Mouse (Mus musculus): ENCODE measurements around the gene Gigyf2. TPM values are rescaled to one million over a fixed set of nuclear protein-coding genes. Genes with fewer than 3 reads are reported as not detected.
A peak's percentile ranks its signal among the peaks of the same experiment; 100 is the strongest.
"Not testable (repeated sequence)": the region's sequence is repeated elsewhere in the genome, so short reads cannot be mapped to it uniquely, and the experiment has no call there.

The Gigyf2 gene
- polyA plus RNA-seq, 1 experiment from 2014 or later = 69.0 TPM

- Histone ChIP-seq H3K4me2 (ENCODE audit: low read length) (no peak overlapping the region), H3K27me3 (ENCODE audit: control insufficient read depth, insufficient read depth, low read length) (no peaks in the 10 kb centered on the region), H3K36me3 (ENCODE audit: control insufficient read depth, insufficient read depth, low read length) (peaks cover 59% of the 10 kb centered on the region), H3K4me3 (replicated peaks; ENCODE audit: low read depth, low read length) (no peak overlapping the region), H3K4me1 (ENCODE audit: control insufficient read depth, insufficient read depth, low read length) (no peaks in the 10 kb centered on the region), H3K9ac (replicated peaks; ENCODE audit: low read length) (no peak overlapping the region), H3K9me3 (ENCODE audit: control insufficient read depth, low read length) (no peaks in the 10 kb centered on the region), H3K27ac (replicated peaks; ENCODE audit: low read depth, low read length) (no peak overlapping the region)
- DNase-seq (no peak), ATAC-seq (ENCODE audit: low FRiP score, low TSS enrichment) (no peak)
- 94% methylated on average over 4 of the region's 4 CpGs for WGBS
These were observed 122.6 kb downstream of the Gigyf2 start for GRCm38 (mm10) chr1:87449432-87449831.

- H3K4me2 ChIP-seq (ENCODE audit: low read length) = no peak overlapping the region
- no peak overlapping the region for H3K4me3 ChIP-seq (replicated peaks; ENCODE audit: low read depth, low read length)
- DNase-seq = no peak
- H3K9ac ChIP-seq (replicated peaks; ENCODE audit: low read length) = no peak overlapping the region
- no peak for ATAC-seq (ENCODE audit: low FRiP score, low TSS enrichment)
- H3K9me3 ChIP-seq (ENCODE audit: control insufficient read depth, low read length) = no peaks in the 10 kb centered on the region
- no peaks in the 10 kb centered on the region for H3K4me1 ChIP-seq (ENCODE audit: control insufficient read depth, insufficient read depth, low read length)
- no peaks in the 10 kb centered on the region for H3K36me3 ChIP-seq (ENCODE audit: control insufficient read depth, insufficient read depth, low read length)
- H3K27me3 ChIP-seq (ENCODE audit: control insufficient read depth, insufficient read depth, low read length) = no peaks in the 10 kb centered on the region
- 93% methylated on average over 1 of the region's 1 CpGs for WGBS
- no peak overlapping the region for H3K27ac ChIP-seq (replicated peaks; ENCODE audit: low read depth, low read length)
These were observed 129.6 kb downstream of the Gigyf2 start for GRCm38 (mm10) chr1:87456425-87456824.

- no peaks in the 10 kb centered on the region for H3K36me3 ChIP-seq (ENCODE audit: control insufficient read depth, insufficient read depth, low read length)
- H3K9ac ChIP-seq (replicated peaks; ENCODE audit: low read length) = no peak overlapping the region
- no peak overlapping the region for H3K27ac ChIP-seq (replicated peaks; ENCODE audit: low read depth, low read length)
- no peaks in the 10 kb centered on the region for H3K9me3 ChIP-seq (ENCODE audit: control insufficient read depth, low read length)
- H3K4me3 ChIP-seq (replicated peaks; ENCODE audit: low read depth, low read length) = no peak overlapping the region
- no peak for ATAC-seq (ENCODE audit: low FRiP score, low TSS enrichment)
- no peak for DNase-seq
- 87% methylated on average over 4 of the region's 4 CpGs for WGBS
- H3K4me1 ChIP-seq (ENCODE audit: control insufficient read depth, insufficient read depth, low read length) = no peaks in the 10 kb centered on the region
- no peaks in the 10 kb centered on the region for H3K27me3 ChIP-seq (ENCODE audit: control insufficient read depth, insufficient read depth, low read length)
- no peak overlapping the region for H3K4me2 ChIP-seq (ENCODE audit: low read length)
These were observed 131.2 kb downstream of the Gigyf2 start for GRCm38 (mm10) chr1:87458045-87458444.

GRCm38 (mm10) chr1:87459856-87460255 lies 133.1 kb downstream of the Gigyf2 start:
- 94% methylated on average over 5 of the region's 7 CpGs for WGBS
- DNase-seq = not testable (repeated sequence)

GRCm38 (mm10) chr1:87467469-87467868 lies 140.7 kb downstream of the Gigyf2 start:
- ATAC-seq (ENCODE audit: low FRiP score, low TSS enrichment) (no peak), DNase-seq (no peak)
- WGBS = 90% methylated on average over 9 of the region's 9 CpGs
- H3K36me3 ChIP-seq (ENCODE audit: control insufficient read depth, insufficient read depth, low read length) = no peaks in the 10 kb centered on the region
- H3K4me1 ChIP-seq (ENCODE audit: control insufficient read depth, insufficient read depth, low read length) = no peaks in the 10 kb centered on the region
- no peak overlapping the region for H3K4me3 ChIP-seq (replicated peaks; ENCODE audit: low read depth, low read length)
- no peak overlapping the region for H3K4me2 ChIP-seq (ENCODE audit: low read length)
- no peaks in the 10 kb centered on the region for H3K9me3 ChIP-seq (ENCODE audit: control insufficient read depth, low read length)
- no peak overlapping the region for H3K27ac ChIP-seq (replicated peaks; ENCODE audit: low read depth, low read length)
- no peaks in the 10 kb centered on the region for H3K27me3 ChIP-seq (ENCODE audit: control insufficient read depth, insufficient read depth, low read length)
- H3K9ac ChIP-seq (replicated peaks; ENCODE audit: low read length) = no peak overlapping the region

More at GRCm38 (mm10) chr1:87459856-87460255, 133.1 kb downstream of the Gigyf2 start:
- H3K27me3 ChIP-seq (ENCODE audit: control insufficient read depth, insufficient read depth, low read length); ATAC-seq (ENCODE audit: low FRiP score, low TSS enrichment); H3K9ac ChIP-seq (replicated peaks; ENCODE audit: low read length); H3K36me3 ChIP-seq (ENCODE audit: control insufficient read depth, insufficient read depth, low read length); H3K27ac ChIP-seq (replicated peaks; ENCODE audit: low read depth, low read length); H3K4me1 ChIP-seq (ENCODE audit: control insufficient read depth, insufficient read depth, low read length); H3K9me3 ChIP-seq (ENCODE audit: control insufficient read depth, low read length); H3K4me3 ChIP-seq (replicated peaks; ENCODE audit: low read depth, low read length); H3K4me2 ChIP-seq (ENCODE audit: low read length): not testable (repeated sequence)

- H3K9ac ChIP-seq (replicated peaks; ENCODE audit: low read length) = no peak overlapping the region
- WGBS = 79% methylated on average over 6 of the region's 6 CpGs
- H3K4me2 ChIP-seq (ENCODE audit: low read length) = no peak overlapping the region
- no peaks in the 10 kb centered on the region for H3K36me3 ChIP-seq (ENCODE audit: control insufficient read depth, insufficient read depth, low read length)
- no peaks in the 10 kb centered on the region for H3K9me3 ChIP-seq (ENCODE audit: control insufficient read depth, low read length)
- no peak for ATAC-seq (ENCODE audit: low FRiP score, low TSS enrichment)
- H3K27ac ChIP-seq (replicated peaks; ENCODE audit: low read depth, low read length) = no peak overlapping the region
- no peaks in the 10 kb centered on the region for H3K27me3 ChIP-seq (ENCODE audit: control insufficient read depth, insufficient read depth, low read length)
- H3K4me3 ChIP-seq (replicated peaks; ENCODE audit: low read depth, low read length) = no peak overlapping the region
- H3K4me1 ChIP-seq (ENCODE audit: control insufficient read depth, insufficient read depth, low read length) = no peaks in the 10 kb centered on the region
- DNase-seq = peak; percentile 46
These were observed 141.5 kb downstream of the Gigyf2 start for GRCm38 (mm10) chr1:87468321-87468720.

GRCm38 (mm10) chr1:87469971-87470370 lies 143.2 kb downstream of the Gigyf2 start, which contains the start of gene Snorc:
Snorc (plus strand) TSS chr1:87470271.
- DNase-seq = peak; percentile 14

GRCm38 (mm10) chr1:87471914-87472313 lies 145.1 kb downstream of the Gigyf2 start:
- Histone ChIP-seq H3K9ac (replicated peaks; ENCODE audit: low read length) (no peak overlapping the region), H3K4me1 (ENCODE audit: control insufficient read depth, insufficient read depth, low read length) (peaks cover 8% of the 10 kb centered on the region), H3K4me2 (ENCODE audit: low read length) (no peak overlapping the region), H3K27ac (replicated peaks; ENCODE audit: low read depth, low read length) (no peak overlapping the region), H3K9me3 (ENCODE audit: control insufficient read depth, low read length) (no peaks in the 10 kb centered on the region), H3K27me3 (ENCODE audit: control insufficient read depth, insufficient read depth, low read length) (peaks cover 9% of the 10 kb centered on the region; the same call in 1 of the 2 replicates), H3K36me3 (ENCODE audit: control insufficient read depth, insufficient read depth, low read length) (no peaks in the 10 kb centered on the region), H3K4me3 (replicated peaks; ENCODE audit: low read depth, low read length) (no peak overlapping the region)
- ATAC-seq (ENCODE audit: low FRiP score, low TSS enrichment) = no peak
- DNase-seq = no peak
- WGBS = 88% methylated on average over 7 of the region's 7 CpGs

More at GRCm38 (mm10) chr1:87469971-87470370, 143.2 kb downstream of the Gigyf2 start, which contains the start of gene Snorc:
- not testable (repeated sequence) for H3K36me3 ChIP-seq (ENCODE audit: control insufficient read depth, insufficient read depth, low read length); H3K27ac ChIP-seq (replicated peaks; ENCODE audit: low read depth, low read length); H3K27me3 ChIP-seq (ENCODE audit: control insufficient read depth, insufficient read depth, low read length); H3K9ac ChIP-seq (replicated peaks; ENCODE audit: low read length); H3K4me3 ChIP-seq (replicated peaks; ENCODE audit: low read depth, low read length); H3K4me2 ChIP-seq (ENCODE audit: low read length); ATAC-seq (ENCODE audit: low FRiP score, low TSS enrichment); H3K9me3 ChIP-seq (ENCODE audit: control insufficient read depth, low read length); H3K4me1 ChIP-seq (ENCODE audit: control insufficient read depth, insufficient read depth, low read length)
- WGBS = 41% methylated on average over 10 of the region's 10 CpGs

- ATAC-seq (ENCODE audit: low FRiP score, low TSS enrichment) (no peak), DNase-seq (no peak)
- Histone ChIP-seq H3K9me3 (ENCODE audit: control insufficient read depth, low read length) (no peaks in the 10 kb centered on the region), H3K36me3 (ENCODE audit: control insufficient read depth, insufficient read depth, low read length) (no peaks in the 10 kb centered on the region), H3K27ac (replicated peaks; ENCODE audit: low read depth, low read length) (no peak overlapping the region), H3K4me2 (ENCODE audit: low read length) (no peak overlapping the region), H3K4me3 (replicated peaks; ENCODE audit: low read depth, low read length) (no peak overlapping the region), H3K9ac (replicated peaks; ENCODE audit: low read length) (no peak overlapping the region), H3K4me1 (ENCODE audit: control insufficient read depth, insufficient read depth, low read length) (peaks cover 8% of the 10 kb centered on the region), H3K27me3 (ENCODE audit: control insufficient read depth, insufficient read depth, low read length) (peaks cover 9% of the 10 kb centered on the region; the same call in 1 of the 2 replicates)
- 86% methylated on average over 7 of the region's 7 CpGs for WGBS
These were observed 145.8 kb downstream of the Gigyf2 start for GRCm38 (mm10) chr1:87472576-87472975.
